Mouse (Mus musculus) heart, postnatal 0 days (tissue): ENCODE data around the gene Slc25a35.

Source experiments
- CTCF ChIP-seq: IDR thresholded peaks from 2 replicates; pipeline ENCODE4 v1.5.1; 2016; ENCODE audit warnings: antibody characterized with exemption, control low read depth, low read depth
- EP300 ChIP-seq: IDR thresholded peaks from 2 replicates; pipeline ENCODE4 v1.6.1; 2016; ENCODE audit warnings: antibody characterized with exemption, low read depth

DNA sequence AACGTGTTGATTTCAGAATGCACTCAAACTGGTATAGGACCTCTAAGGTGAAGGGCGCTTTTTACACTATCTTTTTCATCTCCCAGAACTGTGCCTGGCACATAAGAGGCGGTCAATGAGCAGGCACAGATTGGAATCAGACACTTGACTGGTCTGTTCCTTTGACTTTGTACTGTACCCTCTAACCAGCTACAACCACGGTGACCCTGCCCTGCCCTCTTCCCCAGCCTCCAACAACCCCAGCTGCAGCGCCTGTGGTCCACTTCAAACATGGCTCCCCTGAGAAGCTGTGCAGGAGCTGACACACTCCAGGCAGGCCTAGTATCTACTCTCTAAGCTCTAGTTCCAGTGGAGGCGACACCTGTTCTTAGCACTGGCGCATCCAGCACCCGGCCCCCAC is 25.2 kb upstream of the Slc25a35 start:
- no peak for TF ChIP-seq CTCF
- no peak for TF ChIP-seq EP300
